Mouse (Mus musculus): ENCODE measurements around the gene Cd83. TPM values are rescaled to one million over a fixed set of nuclear protein-coding genes. Genes with fewer than 3 reads are reported as not detected.

Cd83 gene
- total and polyA plus RNA-seq, 2 experiments from 2014 or later = 2.3 to 4.4 TPM

DNA sequence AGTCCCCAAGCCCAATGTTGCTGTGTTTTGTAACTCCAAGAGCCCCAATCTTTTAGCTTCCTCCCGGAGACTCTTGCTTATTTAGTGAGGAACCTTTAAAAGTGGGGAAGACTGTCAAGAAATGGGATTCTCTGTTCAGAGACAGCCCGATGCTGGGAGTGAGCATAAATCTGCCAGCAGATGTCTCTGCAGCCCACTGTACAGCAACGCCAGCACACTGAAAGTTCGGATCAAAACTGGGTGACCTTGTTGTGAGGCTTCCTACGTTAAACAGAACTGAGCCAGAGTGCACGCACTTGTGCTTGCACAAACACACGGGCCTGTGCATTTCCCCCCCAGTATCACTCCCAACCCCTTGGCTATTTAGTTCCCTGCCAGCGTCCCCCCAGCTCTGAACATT, 10.8 kb downstream of the Cd83 start:
- no peak overlapping the region for H3K4me3 ChIP-seq (ENCODE audit: low read depth, low read length)
- DNase-seq (ENCODE audit: low spot score) = peak; percentile 68
- WGBS = 32% methylated on average over 8 of the region's 8 CpGs
- peak; percentile 68; the same call in 1 of the 2 replicates for ATAC-seq (ENCODE audit: insufficient read depth, low read depth)
- no peak overlapping the region for H3K4me2 ChIP-seq (ENCODE audit: low read depth, low read length)
- H3K4me1 ChIP-seq (ENCODE audit: control insufficient read depth, insufficient read depth) = no peaks in the 10 kb centered on the region
- TF ChIP-seq EP300 (IDR thresholded peaks at IDR 0.05; ENCODE audit: low read depth) (no peak), CTCF (IDR thresholded peaks at IDR 0.05; ENCODE audit: low read depth) (peak; percentile 79)
- no peaks in the 10 kb centered on the region for H3K36me3 ChIP-seq (replicated peaks; ENCODE audit: control insufficient read depth, insufficient read depth, low read length)
- no peak overlapping the region for H3K27ac ChIP-seq (ENCODE audit: low read depth)
- no peaks in the 10 kb centered on the region for H3K27me3 ChIP-seq (ENCODE audit: control insufficient read depth, insufficient read depth, low read length)
- no peak overlapping the region for H3K9ac ChIP-seq (replicated peaks; ENCODE audit: low read depth, low read length)
- no peaks in the 10 kb centered on the region for H3K9me3 ChIP-seq (replicated peaks; ENCODE audit: control insufficient read depth, low read length)

DNA sequence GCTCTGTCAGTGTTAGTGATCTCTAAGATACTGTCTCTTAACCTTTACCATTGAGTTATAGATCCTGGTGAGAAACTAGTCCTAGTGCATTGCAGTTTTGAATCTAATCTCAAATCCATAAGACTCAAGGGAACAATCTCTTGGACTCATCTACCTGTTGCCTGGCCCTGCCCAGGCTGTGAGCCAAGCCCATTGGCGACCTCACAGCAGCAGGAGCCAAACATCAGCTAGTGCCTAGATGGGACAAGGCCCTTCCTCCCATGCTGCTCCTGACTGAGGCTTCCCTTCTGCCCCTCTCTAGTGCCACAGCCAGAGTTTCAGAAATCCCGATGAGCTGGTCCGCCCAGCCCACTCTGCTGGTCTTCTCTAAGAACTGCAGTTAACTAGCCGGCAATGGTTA, 14.1 kb downstream of the Cd83 start:
- H3K27ac ChIP-seq (ENCODE audit: low read depth) = no peak overlapping the region
- no peaks in the 10 kb centered on the region for H3K4me1 ChIP-seq (ENCODE audit: control insufficient read depth, insufficient read depth)
- no peaks in the 10 kb centered on the region for H3K36me3 ChIP-seq (replicated peaks; ENCODE audit: control insufficient read depth, insufficient read depth, low read length)
- no peak overlapping the region for H3K4me2 ChIP-seq (ENCODE audit: low read depth, low read length)
- WGBS = 75% methylated on average over 4 of the region's 4 CpGs
- TF ChIP-seq EP300 (IDR thresholded peaks at IDR 0.05; ENCODE audit: low read depth) (no peak), CTCF (IDR thresholded peaks at IDR 0.05; ENCODE audit: low read depth) (no peak)
- DNase-seq (ENCODE audit: low spot score) = no peak
- ATAC-seq (ENCODE audit: insufficient read depth, low read depth) = no peak
- H3K9me3 ChIP-seq (replicated peaks; ENCODE audit: control insufficient read depth, low read length) = no peaks in the 10 kb centered on the region
- no peak overlapping the region for H3K4me3 ChIP-seq (ENCODE audit: low read depth, low read length)
- no peaks in the 10 kb centered on the region for H3K27me3 ChIP-seq (ENCODE audit: control insufficient read depth, insufficient read depth, low read length)
- H3K9ac ChIP-seq (replicated peaks; ENCODE audit: low read depth, low read length) = no peak overlapping the region

GRCm38 (mm10) chr13:43800136-43800535, 15.6 kb downstream of the Cd83 start:
- Histone ChIP-seq H3K36me3 (replicated peaks; ENCODE audit: control insufficient read depth, insufficient read depth, low read length) (no peaks in the 10 kb centered on the region), H3K9me3 (replicated peaks; ENCODE audit: control insufficient read depth, low read length) (no peaks in the 10 kb centered on the region), H3K27ac (ENCODE audit: low read depth) (no peak overlapping the region), H3K4me3 (ENCODE audit: low read depth, low read length) (no peak overlapping the region), H3K9ac (replicated peaks; ENCODE audit: low read depth, low read length) (no peak overlapping the region), H3K27me3 (ENCODE audit: control insufficient read depth, insufficient read depth, low read length) (no peaks in the 10 kb centered on the region), H3K4me2 (ENCODE audit: low read depth, low read length) (no peak overlapping the region), H3K4me1 (ENCODE audit: control insufficient read depth, insufficient read depth) (no peaks in the 10 kb centered on the region)
- TF ChIP-seq CTCF (IDR thresholded peaks at IDR 0.05; ENCODE audit: low read depth) (no peak), EP300 (IDR thresholded peaks at IDR 0.05; ENCODE audit: low read depth) (no peak)
- ATAC-seq (ENCODE audit: insufficient read depth, low read depth) (no peak), DNase-seq (ENCODE audit: low spot score) (no peak)

DNA sequence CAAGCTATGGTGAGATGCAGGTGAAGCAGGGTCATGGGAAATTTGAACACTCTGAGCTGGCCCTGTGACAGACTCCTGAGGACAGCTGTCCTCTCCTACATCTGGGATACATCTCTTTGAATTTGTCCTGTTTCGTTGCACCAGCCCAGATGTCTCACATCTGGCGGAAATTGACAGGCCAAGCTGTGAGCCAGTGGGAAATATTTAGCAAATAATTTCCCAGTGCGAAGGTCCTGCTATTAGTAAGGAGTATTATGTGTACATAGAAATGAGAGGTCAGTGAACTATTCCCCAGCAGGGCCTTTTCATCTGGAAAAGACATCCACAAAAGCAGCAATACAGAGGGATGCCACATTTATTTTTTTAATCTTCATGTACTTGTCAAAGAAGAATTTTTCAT, 17.4 kb downstream of the Cd83 start:
- no peak overlapping the region for H3K4me3 ChIP-seq (ENCODE audit: low read depth, low read length)
- no peak overlapping the region for H3K27ac ChIP-seq (ENCODE audit: low read depth)
- H3K9me3 ChIP-seq (replicated peaks; ENCODE audit: control insufficient read depth, low read length) = no peaks in the 10 kb centered on the region
- no peaks in the 10 kb centered on the region for H3K36me3 ChIP-seq (replicated peaks; ENCODE audit: control insufficient read depth, insufficient read depth, low read length)
- 76% methylated on average over 3 of the region's 3 CpGs for WGBS
- no peak overlapping the region for H3K9ac ChIP-seq (replicated peaks; ENCODE audit: low read depth, low read length)
- DNase-seq (ENCODE audit: low spot score) = no peak
- TF ChIP-seq CTCF (IDR thresholded peaks at IDR 0.05; ENCODE audit: low read depth) (no peak), EP300 (IDR thresholded peaks at IDR 0.05; ENCODE audit: low read depth) (no peak)
- ATAC-seq (ENCODE audit: insufficient read depth, low read depth) = no peak
- no peak overlapping the region for H3K4me2 ChIP-seq (ENCODE audit: low read depth, low read length)
- H3K4me1 ChIP-seq (ENCODE audit: control insufficient read depth, insufficient read depth) = no peaks in the 10 kb centered on the region
- H3K27me3 ChIP-seq (ENCODE audit: control insufficient read depth, insufficient read depth, low read length) = no peaks in the 10 kb centered on the region

GRCm38 (mm10) chr13:43802361-43803137, 18.0 kb downstream of the Cd83 start:
- Histone ChIP-seq H3K36me3 (replicated peaks; ENCODE audit: control insufficient read depth, insufficient read depth, low read length) (no peaks in the 10 kb centered on the region), H3K9me3 (replicated peaks; ENCODE audit: control insufficient read depth, low read length) (no peaks in the 10 kb centered on the region), H3K4me2 (ENCODE audit: low read depth, low read length) (no peak overlapping the region), H3K27me3 (ENCODE audit: control insufficient read depth, insufficient read depth, low read length) (no peaks in the 10 kb centered on the region), H3K4me1 (ENCODE audit: control insufficient read depth, insufficient read depth) (no peaks in the 10 kb centered on the region), H3K4me3 (ENCODE audit: low read depth, low read length) (no peak overlapping the region), H3K9ac (replicated peaks; ENCODE audit: low read depth, low read length) (no peak overlapping the region), H3K27ac (ENCODE audit: low read depth) (no peak overlapping the region)
- TF ChIP-seq EP300 (IDR thresholded peaks at IDR 0.05; ENCODE audit: low read depth) (no peak), CTCF (IDR thresholded peaks at IDR 0.05; ENCODE audit: low read depth) (no peak)
- ATAC-seq (ENCODE audit: insufficient read depth, low read depth) (no peak), DNase-seq (ENCODE audit: low spot score) (no peak)
- 74% methylated on average over 8 of the region's 8 CpGs for WGBS

- no peak for ATAC-seq (ENCODE audit: insufficient read depth, low read depth)
- no peak for TF ChIP-seq CTCF (IDR thresholded peaks at IDR 0.05; ENCODE audit: low read depth)
- TF ChIP-seq EP300 (IDR thresholded peaks at IDR 0.05; ENCODE audit: low read depth) = no peak
- no peak for DNase-seq (ENCODE audit: low spot score)
- no peak overlapping the region for H3K4me2 ChIP-seq (ENCODE audit: low read depth, low read length)
- no peak overlapping the region for H3K27ac ChIP-seq (ENCODE audit: low read depth)
- H3K4me1 ChIP-seq (ENCODE audit: control insufficient read depth, insufficient read depth) = no peaks in the 10 kb centered on the region
- no peaks in the 10 kb centered on the region for H3K27me3 ChIP-seq (ENCODE audit: control insufficient read depth, insufficient read depth, low read length)
- no peak overlapping the region for H3K4me3 ChIP-seq (ENCODE audit: low read depth, low read length)
- H3K9me3 ChIP-seq (replicated peaks; ENCODE audit: control insufficient read depth, low read length) = no peaks in the 10 kb centered on the region
- no peak overlapping the region for H3K9ac ChIP-seq (replicated peaks; ENCODE audit: low read depth, low read length)
- 90% methylated on average over 3 of the region's 3 CpGs for WGBS
- H3K36me3 ChIP-seq (replicated peaks; ENCODE audit: control insufficient read depth, insufficient read depth, low read length) = no peaks in the 10 kb centered on the region
Measured at GRCm38 (mm10) chr13:43804648-43805047, 20.1 kb downstream of the Cd83 start.

Measured in heart, postnatal 0 days (tissue).